In genomic region chr2:18068071-18068796, GRCm38 (mm10) we compare ENCODE assay signal across 23 mouse cellular contexts. TPM values are rescaled to one million over a fixed set of nuclear protein-coding genes. Genes with fewer than 3 reads are reported as not detected.
DNase-seq lines count a peak whose midpoint lies in the region; ATAC-seq and TF ChIP-seq lines count a peak whose summit lies in the region.
"Had no signal": no experiment of that assay in that cellular context is flagged by ENCODE, and none has a peak within 500 bp of the region (broad histone marks: within the 10 kb centered on the region; RNA-seq: fewer than 3 reads in every experiment).

No protein-coding gene starts in this region.

- no peak for TF ChIP-seq EP300 in heart, postnatal 0 days (IDR thresholded peaks at IDR 0.05; ENCODE audit: low read depth)

- H3K4me1 ChIP-seq in heart, postnatal 0 days (ENCODE audit: control insufficient read depth, insufficient read depth) = 0 out of 2 replicates have a peak, but pooled peaks cover under 1% of the 10 kb centered on the region
- peaks cover 8% of the 10 kb centered on the region for H3K4me1 ChIP-seq in midbrain, embryonic 11.5 days (ENCODE audit: control insufficient read depth, insufficient read depth, low read length)
- H3K4me1 ChIP-seq in midbrain, embryonic 10.5 days = peaks cover 25% of the 10 kb centered on the region

- H3K9ac ChIP-seq in heart, postnatal 0 days (replicated peaks; ENCODE audit: low read depth, low read length) = no peak overlapping the region
- no peak overlapping the region for H3K9ac ChIP-seq in midbrain, embryonic 11.5 days (ENCODE audit: low read length)
- H3K9ac ChIP-seq: hindbrain, embryonic 12.5 days; limb, embryonic 12.5 days; liver, embryonic 14.5 days; midbrain, embryonic 13.5 days had no signal

- DNase-seq in heart, postnatal 0 days (ENCODE audit: low spot score) = no peak
- DNase-seq in heart, postnatal 36 days = no peak
- DNase-seq in midbrain, embryonic 11.5 days (ENCODE audit: low spot score, missing footprints) = peak; percentile 81
- DNase-seq in midbrain, embryonic 10.5 days (ENCODE audit: low spot score) = no peak
- DNase-seq in kidney, postnatal 14 days = peak; percentile 74
- no peak for DNase-seq in lung, adult 18-20 months
- no peak for DNase-seq in left cerebral cortex, postnatal 10 days (ENCODE audit: extremely low spot score in 1 of 2, low spot score in 2 of 2)
- DNase-seq: adrenal gland, adult 2 months; cerebellum, adult 11-12 months; cerebellum, postnatal 10 days; heart, postnatal 10 days; layer of hippocampus, postnatal 36 days; lung, postnatal 4 days had no signal

- no peak overlapping the region for H3K4me2 ChIP-seq in heart, postnatal 0 days (ENCODE audit: low read depth, low read length)
- H3K4me2 ChIP-seq in midbrain, embryonic 11.5 days = no peak overlapping the region
- H3K4me2 ChIP-seq: hindbrain, embryonic 12.5 days; limb, embryonic 12.5 days; midbrain, embryonic 13.5 days had no signal

- no peak for ATAC-seq in heart, postnatal 0 days (ENCODE audit: insufficient read depth, low read depth)
- no peak for ATAC-seq in midbrain, embryonic 11.5 days (ENCODE audit: low FRiP score)
- ATAC-seq: forebrain, embryonic 16.5 days; intestine, postnatal 0 days; midbrain, embryonic 13.5 days; Patski had no signal

- H3K9me3 ChIP-seq in heart, postnatal 0 days (replicated peaks; ENCODE audit: control insufficient read depth, low read length) = no peaks in the 10 kb centered on the region
- no peaks in the 10 kb centered on the region for H3K9me3 ChIP-seq in midbrain, embryonic 11.5 days (ENCODE audit: control insufficient read depth, low read length)
- no peaks in the 10 kb centered on the region for H3K9me3 ChIP-seq in midbrain, embryonic 10.5 days (replicated peaks)
- H3K9me3 ChIP-seq: embryonic facial prominence, embryonic 10.5 days; forebrain, embryonic 10.5 days; hindbrain, embryonic 12.5 days; limb, embryonic 12.5 days; midbrain, embryonic 13.5 days had no signal

- TF ChIP-seq CTCF in heart, postnatal 0 days (IDR thresholded peaks at IDR 0.05; ENCODE audit: low read depth) = no peak

- no peaks in the 10 kb centered on the region for H3K27me3 ChIP-seq in heart, postnatal 0 days (ENCODE audit: control insufficient read depth, insufficient read depth, low read length)
- H3K27me3 ChIP-seq in midbrain, embryonic 11.5 days (ENCODE audit: control insufficient read depth, insufficient read depth, low read length) = no peaks in the 10 kb centered on the region
- no peaks in the 10 kb centered on the region for H3K27me3 ChIP-seq in midbrain, embryonic 10.5 days (ENCODE audit: low read depth, poor library complexity, severe bottlenecking)
- H3K27me3 ChIP-seq: hindbrain, embryonic 12.5 days; limb, embryonic 12.5 days; midbrain, embryonic 13.5 days; Patski had no signal

- 0 out of 2 replicates have a peak overlapping the region, but pooled peaks have one; percentile 39 for H3K27ac ChIP-seq in heart, postnatal 0 days (ENCODE audit: low read depth)
- no peak overlapping the region for H3K27ac ChIP-seq in midbrain, embryonic 11.5 days (ENCODE audit: low read depth, low read length)
- H3K27ac ChIP-seq in midbrain, embryonic 10.5 days (replicated peaks) = no peak overlapping the region
- H3K27ac ChIP-seq: embryonic facial prominence, embryonic 10.5 days; forebrain, embryonic 10.5 days; hindbrain, embryonic 12.5 days; limb, embryonic 12.5 days; liver, embryonic 14.5 days; midbrain, embryonic 13.5 days had no signal

- H3K36me3 ChIP-seq in heart, postnatal 0 days (replicated peaks; ENCODE audit: control insufficient read depth, insufficient read depth, low read length) = peaks cover 24% of the 10 kb centered on the region
- H3K36me3 ChIP-seq in midbrain, embryonic 11.5 days (ENCODE audit: control insufficient read depth, insufficient read depth, low read length) = no peaks in the 10 kb centered on the region
- peaks cover 37% of the 10 kb centered on the region for H3K36me3 ChIP-seq in midbrain, embryonic 10.5 days

- WGBS in heart, postnatal 0 days = 85% methylated on average over 4 of the region's 4 CpGs
- 85% methylated on average over 4 of the region's 4 CpGs for WGBS in midbrain, embryonic 11.5 days
- WGBS in midbrain, embryonic 10.5 days = 81% methylated on average over 4 of the region's 4 CpGs

- no peak overlapping the region for H3K4me3 ChIP-seq in heart, postnatal 0 days (ENCODE audit: low read depth, low read length)
- H3K4me3 ChIP-seq in midbrain, embryonic 11.5 days (ENCODE audit: low read depth, low read length) = no peak overlapping the region
- H3K4me3 ChIP-seq in midbrain, embryonic 10.5 days = no peak overlapping the region
- H3K4me3 ChIP-seq: embryonic facial prominence, embryonic 10.5 days; forebrain, embryonic 10.5 days; hindbrain, embryonic 12.5 days; limb, embryonic 12.5 days; midbrain, embryonic 13.5 days had no signal

- intact Hi-C loops in heart, postnatal 36 days (cut with DNase I) = loop anchor here (5.0 kb wide), 1 partner anchor 139 kb away; no protein-coding TSS in a partner anchor
- intact Hi-C loops in left cerebral cortex, postnatal 10 days (cut with DNase I) = no loop called here

RNA-seq across cellular contexts. Expression of gene Mllt10, which starts 13.2 kb away (rescaled TPM):
- total RNA-seq in heart, postnatal 0 days (2014; rRNA removed; ENCODE audit: low replicate concordance) = 14.8 and 25.6 TPM in 2 replicates
- polyA plus RNA-seq in heart, postnatal 0 days (2015; fragmentation: Nextera tagmentation; extraction: Ambion mirVana) = 22.1 and 24.8 TPM in 2 replicates
- 10 to 100 TPM; 32.6 to 34.2 TPM for total RNA-seq in heart, postnatal 36 days (2021)
- 54.1 and 57.2 TPM in 2 replicates for polyA plus RNA-seq in midbrain, embryonic 11.5 days (2014; fragmentation: Nextera tagmentation; extraction: Ambion mirVana)
- polyA plus RNA-seq in midbrain, embryonic 10.5 days (2016; fragmentation: Nextera tagmentation; extraction: Ambion mirVana) = 66.9 and 71.0 TPM in 2 replicates
- 10 to 100 TPM; 40.2 to 41.9 TPM for total RNA-seq in left cerebral cortex, postnatal 10 days (2021)

RNA-seq across cellular contexts. Expression of gene Skida1, which starts 19.4 kb away (rescaled TPM):
- 4.4 and 7.1 TPM in 2 replicates for total RNA-seq in heart, postnatal 0 days (2014; rRNA removed; ENCODE audit: low replicate concordance)
- polyA plus RNA-seq in heart, postnatal 0 days (2015; fragmentation: Nextera tagmentation; extraction: Ambion mirVana) = 2.2 and 2.4 TPM in 2 replicates
- 1 to 10 TPM; 2.8 to 5.1 TPM for total RNA-seq in heart, postnatal 36 days (2021)
- 22.9 and 23.4 TPM in 2 replicates for polyA plus RNA-seq in midbrain, embryonic 11.5 days (2014; fragmentation: Nextera tagmentation; extraction: Ambion mirVana)
- 19.3 and 22.7 TPM in 2 replicates for polyA plus RNA-seq in midbrain, embryonic 10.5 days (2016; fragmentation: Nextera tagmentation; extraction: Ambion mirVana)
- 1 to 10 TPM; 6.7 to 8.2 TPM for total RNA-seq in left cerebral cortex, postnatal 10 days (2021)
- total RNA-seq: monocyte, adult 5-6 weeks had no signal

RNA-seq across cellular contexts. Expression of gene A930004D18Rik, which starts 30.7 kb away (rescaled TPM):
- total RNA-seq in heart, postnatal 0 days (2014; rRNA removed; ENCODE audit: low replicate concordance) = 3.5 and 7.8 TPM in 2 replicates
- polyA plus RNA-seq in heart, postnatal 0 days (2015; fragmentation: Nextera tagmentation; extraction: Ambion mirVana) = 6.9 and 8.4 TPM in 2 replicates
- 1 to 10 TPM; 4.6 to 6.2 TPM for total RNA-seq in heart, postnatal 36 days (2021)
- polyA plus RNA-seq in midbrain, embryonic 11.5 days (2014; fragmentation: Nextera tagmentation; extraction: Ambion mirVana) = 10.5 and 11.6 TPM in 2 replicates
- 25.0 and 25.1 TPM in 2 replicates for polyA plus RNA-seq in midbrain, embryonic 10.5 days (2016; fragmentation: Nextera tagmentation; extraction: Ambion mirVana)
- total RNA-seq in left cerebral cortex, postnatal 10 days (2021) = 1 to 10 TPM; 2.5 to 2.7 TPM

Comparison
In these comparisons a context has a peak if more than half of its experiments do, and no peak if none do; other contexts are left out.
1. DNase-seq: peak in midbrain, embryonic 11.5 days (single experiment) and kidney, postnatal 14 days (single experiment); none in heart, postnatal 0 days (single experiment), heart, postnatal 36 days (0 of 2), midbrain, embryonic 10.5 days (single experiment), lung, adult 18-20 months (0 of 2) and left cerebral cortex, postnatal 10 days (0 of 2).